Mouse (Mus musculus): ENCODE measurements around the gene Zfp292. TPM values are rescaled to one million over a fixed set of nuclear protein-coding genes. Genes with fewer than 3 reads are reported as not detected.
"Not testable (repeated sequence)": the region's sequence is repeated elsewhere in the genome, so short reads cannot be mapped to it uniquely, and the experiment has no call there.

Zfp292 gene
- total RNA-seq (2021) = 10 to 100 TPM; 23.8 to 26.0 TPM

DNA sequence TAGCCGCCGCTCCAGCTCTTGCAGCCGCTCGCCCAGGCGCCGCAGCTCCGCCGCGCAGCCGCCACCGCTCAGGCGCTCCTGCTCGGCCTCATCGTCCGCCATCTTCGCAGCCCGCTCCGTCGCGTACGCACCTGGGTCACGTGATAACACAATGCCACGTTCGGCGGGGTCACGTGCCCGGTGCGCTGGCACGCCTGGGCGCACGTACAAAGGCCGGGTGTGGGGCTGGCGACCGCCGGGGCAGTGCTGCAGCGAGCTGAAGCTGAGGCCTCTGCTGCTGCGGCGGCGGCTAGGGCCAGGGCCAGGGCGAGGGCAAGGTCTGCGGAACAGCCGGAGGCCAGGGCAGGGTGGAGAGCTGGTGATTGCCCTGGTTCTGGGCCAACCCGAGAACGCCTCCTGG is at the start of gene Zfp292:
Gene Zfp292 (minus strand): TSS at position 143 of the 400 bp plus-strand sequence.
- peak; percentile 87 to 93 for DNase-seq (ENCODE audit: extremely low spot score in 1 of 2, low spot score in 1 of 2)

DNA sequence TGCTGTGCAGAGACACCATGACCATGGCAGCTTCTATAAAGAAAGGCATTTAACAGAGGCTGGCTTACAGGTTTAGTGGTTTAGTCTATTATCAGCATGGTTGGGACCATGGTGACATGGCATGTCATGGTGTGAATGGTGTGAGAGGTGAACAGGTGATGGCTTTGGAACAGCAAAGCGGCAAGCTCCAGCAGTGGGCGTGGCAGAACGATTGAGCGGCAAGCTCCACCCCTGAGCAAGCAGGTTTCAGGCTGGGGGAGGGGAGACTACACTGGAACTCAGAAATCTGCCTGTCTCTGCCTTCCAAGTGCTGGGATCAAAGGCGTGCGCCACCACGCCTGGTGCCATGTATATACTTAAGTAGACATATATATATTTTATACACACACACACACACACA is 45.6 kb upstream of the Zfp292 start:
- DNase-seq (ENCODE audit: extremely low spot score in 1 of 2, low spot score in 1 of 2) = not testable (repeated sequence)

DNA sequence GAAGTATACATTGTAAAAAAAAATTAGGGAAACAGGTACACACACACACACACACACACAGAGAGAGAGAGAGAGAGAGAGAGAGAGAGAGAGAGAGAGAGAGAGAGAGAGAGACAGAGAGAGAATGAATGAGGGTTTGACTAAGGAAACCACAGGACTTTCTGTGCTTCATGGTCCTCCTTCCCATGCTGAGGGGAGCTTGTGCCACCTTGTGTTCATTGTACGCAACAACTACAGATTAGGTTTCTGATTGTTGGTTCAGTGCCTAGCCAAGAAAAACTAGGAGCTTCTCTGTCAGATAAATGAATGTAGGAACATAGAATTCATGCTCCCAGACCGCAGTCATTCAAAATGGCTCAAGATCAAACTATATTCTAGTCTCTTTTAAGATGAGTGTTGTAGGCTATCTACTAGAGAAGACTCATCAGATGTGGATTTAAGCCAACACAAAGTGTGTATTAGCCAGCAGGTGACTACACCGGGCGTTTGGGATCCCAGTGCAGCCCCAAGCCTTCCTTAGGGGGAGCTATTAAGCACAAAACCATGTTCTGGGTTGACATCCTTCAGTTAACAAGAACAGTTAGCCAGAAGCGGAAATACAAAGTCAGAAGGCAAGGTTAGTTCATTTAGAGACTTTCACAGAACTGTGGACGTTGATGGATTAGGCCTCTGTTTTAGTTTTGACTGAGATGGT is 39.6 kb upstream of the Zfp292 start:
- peak in 1 of 2 experiments; percentile 23 for DNase-seq (ENCODE audit: extremely low spot score in 1 of 2, low spot score in 1 of 2)

DNA sequence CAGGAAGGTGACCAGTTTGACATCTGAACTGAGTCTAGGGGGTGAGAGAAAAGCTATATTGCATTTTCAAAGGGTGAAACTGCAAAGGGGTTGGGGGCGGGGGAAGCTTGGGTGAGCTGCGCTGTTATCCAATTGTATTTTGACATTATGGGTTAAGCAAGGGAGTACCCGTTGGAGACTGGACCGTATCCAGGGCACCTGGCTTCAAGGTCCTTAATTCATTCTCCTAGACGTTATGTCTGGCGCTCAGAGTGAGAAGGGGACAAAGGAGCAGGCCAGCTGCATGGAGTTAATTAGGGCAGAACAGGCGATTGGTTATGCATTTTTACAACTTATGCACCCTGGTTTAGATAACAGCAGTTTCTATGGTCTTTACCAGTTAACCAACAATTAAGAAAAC is 34.6 kb upstream of the Zfp292 start:
- no peak for DNase-seq (ENCODE audit: extremely low spot score in 1 of 2, low spot score in 1 of 2)

DNA sequence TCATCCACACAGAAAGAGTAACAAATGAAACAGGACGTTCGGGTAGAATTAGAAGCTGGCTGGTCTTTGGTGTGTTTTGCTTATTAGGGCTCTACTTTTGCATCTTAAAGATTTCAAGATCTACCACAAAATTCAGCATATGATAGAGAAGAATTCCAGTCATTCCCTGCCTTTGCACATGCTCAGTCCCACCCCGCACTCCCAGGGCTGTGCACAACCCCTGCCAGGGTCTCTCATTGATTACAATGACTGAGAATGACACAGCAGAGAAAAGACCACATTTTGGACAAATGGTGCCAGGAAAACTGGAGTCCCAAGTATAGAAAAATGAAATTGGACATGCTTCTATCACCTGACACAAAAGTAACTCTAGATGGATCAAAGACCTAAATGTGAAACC is 29.4 kb upstream of the Zfp292 start:
- DNase-seq (ENCODE audit: extremely low spot score in 1 of 2, low spot score in 1 of 2) = no peak

DNA sequence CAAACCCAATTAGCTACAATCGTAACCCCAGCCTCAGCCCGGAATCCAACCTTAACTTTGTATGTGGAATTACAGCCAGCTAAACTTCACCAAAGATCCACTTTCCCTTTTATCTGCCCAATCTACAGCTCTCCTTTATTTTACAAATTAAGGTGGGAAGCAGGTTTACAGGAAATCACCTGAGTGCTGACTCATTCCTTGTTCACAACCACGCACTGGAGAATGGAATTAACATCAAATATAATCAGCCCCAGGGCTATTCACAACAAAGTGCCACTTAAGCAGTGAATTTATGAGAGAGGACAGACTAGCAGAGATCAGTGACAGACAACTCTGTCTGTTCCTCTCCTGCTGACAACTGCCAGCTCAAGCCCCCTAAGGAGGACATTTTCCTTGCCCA is 28.6 kb upstream of the Zfp292 start:
- no peak for DNase-seq (ENCODE audit: extremely low spot score in 1 of 2, low spot score in 1 of 2)

DNA sequence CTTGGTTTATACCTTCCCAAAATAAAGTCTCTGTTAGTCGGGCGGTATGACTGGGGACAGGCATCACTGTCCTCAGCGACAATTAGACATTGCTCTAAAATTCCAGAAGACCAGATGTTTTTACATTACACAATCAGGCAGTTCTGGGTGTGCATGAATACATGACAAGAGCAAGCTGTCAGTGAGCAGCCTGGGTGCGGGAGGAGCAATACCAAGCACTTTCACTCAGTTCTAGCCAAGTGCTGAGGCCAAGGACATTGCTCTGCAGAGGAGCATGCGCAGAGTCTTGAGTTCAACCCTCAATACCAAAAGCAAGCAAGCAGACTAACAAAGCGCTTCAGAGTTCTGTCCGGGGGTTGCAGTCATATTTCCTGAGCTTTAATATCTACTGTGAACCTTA is 25.4 kb upstream of the Zfp292 start:
- DNase-seq (ENCODE audit: extremely low spot score in 1 of 2, low spot score in 1 of 2) = no peak

DNA sequence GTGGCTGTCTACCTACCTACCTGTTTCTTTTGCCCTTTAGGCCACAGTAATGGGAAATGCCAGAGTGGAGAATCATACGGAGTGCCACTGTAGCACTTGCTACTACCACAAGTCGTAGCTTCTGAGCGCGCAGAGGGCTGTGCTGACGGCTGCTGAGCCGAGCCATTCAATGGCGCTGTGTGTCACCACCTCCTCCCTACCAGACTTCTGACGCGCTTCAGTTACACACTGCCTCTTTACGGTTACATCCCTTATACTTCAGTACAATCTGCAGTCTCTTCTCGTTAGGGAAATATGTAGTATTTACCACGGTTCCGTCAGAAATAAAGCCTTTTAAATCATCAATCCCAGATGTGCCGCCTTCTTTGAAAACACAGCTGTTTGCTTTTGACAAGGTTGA is 24.3 kb upstream of the Zfp292 start:
- DNase-seq (ENCODE audit: extremely low spot score in 1 of 2, low spot score in 1 of 2) = no peak

DNA sequence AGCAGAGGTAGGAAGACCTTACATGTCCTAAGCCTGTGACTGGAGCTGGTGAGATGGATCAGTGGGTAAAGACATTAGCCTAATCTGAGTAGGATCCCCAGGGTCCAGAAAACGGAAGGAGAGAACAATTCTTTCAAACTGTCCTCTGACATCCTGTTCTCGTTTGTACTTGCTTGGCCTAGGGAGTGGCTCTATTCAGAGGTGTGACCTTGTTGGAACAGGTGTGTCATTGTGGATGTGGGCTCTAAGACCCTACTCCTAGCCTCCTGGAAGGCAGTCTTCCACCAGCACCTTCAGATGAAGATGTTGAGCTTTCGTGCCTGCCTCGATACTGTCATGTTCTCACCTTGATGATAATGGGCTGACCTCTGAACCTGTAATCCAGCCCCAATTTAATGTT is 23.4 kb upstream of the Zfp292 start:
- DNase-seq (ENCODE audit: extremely low spot score in 1 of 2, low spot score in 1 of 2) = no peak

DNA sequence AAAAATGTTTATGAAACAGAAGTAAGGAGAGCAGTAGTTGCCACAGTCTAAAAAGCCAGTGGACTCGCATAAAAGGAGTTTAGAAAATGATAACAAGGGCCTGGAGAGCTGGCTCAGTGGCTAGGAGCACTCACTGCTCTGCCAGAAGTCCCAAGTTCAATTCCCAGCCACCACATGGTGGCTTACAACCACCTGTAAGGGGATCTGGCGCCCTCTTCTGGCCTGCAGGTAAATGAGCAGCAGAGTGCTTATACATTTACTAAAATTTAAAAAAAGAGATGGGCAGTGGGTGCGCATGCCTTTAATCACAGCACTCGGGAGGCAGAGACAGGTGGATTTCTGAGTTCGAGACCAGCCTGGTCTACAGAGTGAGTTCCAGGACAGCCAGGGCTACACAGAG is 22.6 kb upstream of the Zfp292 start:
- DNase-seq (ENCODE audit: extremely low spot score in 1 of 2, low spot score in 1 of 2) = no peak

DNA sequence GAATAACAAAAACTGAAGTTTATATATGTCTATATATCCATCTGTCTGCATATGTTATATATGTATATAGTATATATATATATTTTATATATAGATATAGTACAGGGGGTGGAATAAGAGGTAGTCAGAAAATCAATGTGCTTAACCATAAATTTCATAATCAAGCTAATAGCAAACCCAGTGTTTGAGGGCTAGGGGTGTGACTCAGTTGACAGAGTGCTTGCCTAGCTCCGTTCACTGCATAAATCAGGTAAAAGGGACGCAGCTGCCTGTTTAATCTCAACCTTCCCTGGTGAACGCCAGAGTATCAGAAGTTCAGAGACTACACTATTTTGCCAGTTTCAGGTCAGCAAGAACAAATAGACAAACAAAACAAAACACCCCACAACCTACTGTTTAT is 18.8 kb upstream of the Zfp292 start:
- not testable (repeated sequence) for DNase-seq (ENCODE audit: extremely low spot score in 1 of 2, low spot score in 1 of 2)

DNA sequence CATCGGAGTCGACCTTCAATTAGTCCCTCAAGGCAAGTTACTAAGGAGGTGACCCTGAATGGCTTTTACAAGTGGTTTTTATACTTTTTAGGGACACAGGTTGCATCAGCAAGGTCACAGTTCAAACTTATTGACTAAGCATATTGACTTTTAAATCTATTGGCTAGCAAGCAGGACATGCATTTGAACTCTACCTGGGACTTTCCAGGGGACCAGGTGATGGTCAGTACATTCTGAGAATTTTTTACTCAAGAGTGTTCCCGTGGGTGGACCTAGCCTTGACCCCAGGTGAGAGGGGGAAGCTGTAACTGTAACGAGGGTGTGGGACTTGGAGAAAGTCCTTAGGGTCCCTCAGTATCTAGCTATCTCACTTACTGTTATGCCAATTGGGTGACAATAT is 18.4 kb upstream of the Zfp292 start:
- no peak for DNase-seq (ENCODE audit: extremely low spot score in 1 of 2, low spot score in 1 of 2)

DNA sequence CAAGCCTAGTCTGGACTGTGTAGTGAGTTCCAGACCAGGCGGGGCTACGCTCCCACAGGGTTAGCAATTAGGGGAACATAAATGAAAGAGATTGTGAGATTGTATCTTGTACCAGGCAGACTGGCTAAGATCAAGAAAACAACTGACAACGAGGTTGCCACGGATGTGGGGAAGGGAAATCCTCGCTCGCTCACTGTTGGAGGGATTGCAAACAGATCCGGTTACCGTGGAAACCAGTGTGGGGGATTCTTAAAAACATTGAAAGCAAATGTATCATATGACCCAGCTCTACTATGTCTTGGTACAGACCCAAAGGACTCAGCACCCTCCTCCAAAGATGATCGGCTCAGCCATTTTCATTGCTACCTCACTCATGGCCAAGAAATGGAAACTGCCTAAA is 17.4 kb upstream of the Zfp292 start:
- peak in 1 of 2 experiments; percentile 12 for DNase-seq (ENCODE audit: extremely low spot score in 1 of 2, low spot score in 1 of 2)

DNA sequence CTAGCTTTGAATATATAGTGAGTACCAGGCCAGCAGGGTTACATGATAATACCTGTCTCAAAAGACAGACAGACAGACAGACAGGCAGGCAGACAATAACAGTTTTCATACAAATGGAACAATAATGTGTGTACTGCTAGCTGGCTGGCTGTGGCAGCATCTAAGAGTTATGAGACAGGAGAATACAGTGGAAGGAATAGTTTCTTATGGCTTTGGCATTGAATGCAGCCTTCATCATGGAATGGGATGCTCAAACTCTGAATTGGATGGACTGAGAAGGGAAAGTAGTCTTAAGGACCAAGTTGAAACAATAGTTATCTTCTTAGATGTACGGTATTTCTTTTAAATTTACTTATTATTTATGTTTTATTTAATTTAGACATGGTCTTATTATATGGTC is 16.6 kb upstream of the Zfp292 start:
- DNase-seq (ENCODE audit: extremely low spot score in 1 of 2, low spot score in 1 of 2) = no peak

DNA sequence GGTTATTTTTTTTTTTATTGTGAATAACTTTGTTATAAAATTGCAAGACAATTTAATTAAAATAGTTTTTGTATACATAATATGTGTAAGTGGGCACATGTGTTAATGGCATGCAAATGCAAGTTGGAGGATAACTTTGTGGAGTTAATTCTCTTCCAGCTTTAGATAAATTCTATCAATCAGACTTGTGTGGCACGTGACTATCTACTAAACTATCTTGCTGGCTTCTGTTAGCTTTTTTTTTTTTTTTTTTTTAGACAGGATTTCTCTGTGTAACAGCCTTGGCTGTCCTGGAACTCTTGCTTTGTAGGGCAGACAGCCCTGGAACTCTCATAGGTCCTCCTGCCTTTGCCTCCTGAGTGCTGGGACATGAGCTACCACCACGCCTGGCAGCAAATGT is 15.7 kb upstream of the Zfp292 start:
- no peak for DNase-seq (ENCODE audit: extremely low spot score in 1 of 2, low spot score in 1 of 2)

DNA sequence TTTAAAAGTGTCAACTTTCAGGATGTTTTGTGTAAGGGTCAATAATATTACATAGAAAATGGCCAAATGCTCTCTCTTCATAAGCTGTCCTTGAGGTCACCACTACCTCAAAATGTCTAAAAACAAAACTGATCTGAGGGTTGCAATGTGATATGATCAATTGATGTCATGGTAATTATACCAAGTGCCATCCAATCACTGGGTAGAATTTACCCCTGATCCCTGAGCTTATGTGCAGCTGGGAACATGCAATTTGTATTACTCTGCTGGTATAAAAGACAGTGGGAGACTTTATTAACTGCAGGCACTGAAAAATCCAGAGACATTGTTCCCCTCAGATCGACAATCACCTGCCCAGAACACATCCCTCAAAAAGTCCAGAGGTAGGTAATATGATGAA is 10.7 kb upstream of the Zfp292 start, which contains the start of gene Cga:
Gene Cga (plus strand): TSS at position 301 of the 400 bp plus-strand sequence.
- DNase-seq (ENCODE audit: extremely low spot score in 1 of 2, low spot score in 1 of 2) = no peak

DNA sequence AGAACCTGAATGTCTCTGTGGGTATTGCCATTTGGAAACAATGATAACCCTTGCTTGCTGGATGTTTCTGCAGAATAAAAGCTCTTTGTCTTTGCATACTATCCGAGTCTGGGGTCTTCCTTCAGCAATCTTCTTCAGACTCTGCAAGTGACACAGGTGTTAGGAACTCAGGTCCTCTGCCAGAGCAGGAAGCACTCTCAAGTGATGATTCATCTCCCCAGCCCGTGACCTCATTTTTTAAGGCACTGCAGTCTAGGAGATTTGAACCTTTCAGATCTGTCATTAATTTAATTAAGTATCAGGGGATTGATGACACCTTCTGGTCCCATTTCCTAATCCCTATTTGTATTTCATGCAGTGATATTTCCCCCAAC is 7.0 kb upstream of the Zfp292 start:
- no peak for DNase-seq (ENCODE audit: extremely low spot score in 1 of 2, low spot score in 1 of 2)

DNA sequence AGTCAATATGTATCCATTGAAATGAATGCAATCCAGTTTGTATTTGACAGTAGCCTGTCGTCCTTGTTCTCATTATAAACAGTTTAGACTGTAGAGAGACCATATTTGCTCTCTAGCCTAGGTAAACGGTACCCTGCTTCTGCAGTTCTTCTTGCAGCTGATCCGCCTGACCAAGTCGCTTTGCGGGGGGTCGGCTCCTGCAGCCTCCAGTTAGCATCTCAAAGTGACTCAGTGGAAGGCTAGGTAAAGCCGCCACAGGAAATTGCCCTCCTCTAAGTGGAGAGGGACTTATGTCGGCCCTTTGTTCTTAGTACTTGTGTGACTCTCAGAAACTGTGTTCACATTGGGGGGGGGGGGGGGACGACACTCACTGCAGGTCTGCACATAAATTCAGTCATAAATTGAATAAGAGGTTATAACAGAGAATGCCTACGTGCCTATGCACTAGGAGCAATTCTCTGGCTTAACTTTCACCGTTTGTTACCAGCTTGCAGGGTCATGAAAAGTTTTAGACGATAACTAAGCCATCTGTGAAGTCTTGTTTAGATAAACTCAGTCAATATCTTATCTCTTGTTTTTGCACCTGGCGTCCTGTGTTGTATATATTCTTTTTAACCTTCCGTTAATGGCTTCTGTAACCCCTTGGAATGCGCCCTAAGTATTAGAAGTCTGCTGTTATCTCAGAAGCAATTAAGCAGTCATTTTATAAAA is 6.5 kb upstream of the Zfp292 start:
- no peak for DNase-seq (ENCODE audit: extremely low spot score in 1 of 2, low spot score in 1 of 2)

DNA sequence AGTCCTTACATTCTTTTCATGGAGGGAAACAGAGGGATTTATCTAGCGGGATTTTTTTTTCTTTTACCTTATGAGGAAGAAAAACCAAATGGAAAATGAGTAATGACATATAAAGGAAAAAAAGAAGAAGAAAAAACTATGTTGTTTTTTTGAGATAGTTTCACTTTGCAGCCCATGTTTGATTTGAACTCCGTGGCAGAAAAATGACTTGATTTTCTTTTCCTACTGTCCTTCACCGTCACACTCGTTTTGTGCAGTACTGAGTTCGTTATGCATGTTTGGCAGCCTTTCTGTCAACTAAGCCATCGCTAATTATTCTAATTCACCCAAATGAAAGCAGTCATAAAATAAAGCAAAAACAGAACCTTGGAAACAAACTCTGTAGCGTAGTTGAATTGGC is 4.5 kb upstream of the Zfp292 start:
- no peak for DNase-seq (ENCODE audit: extremely low spot score in 1 of 2, low spot score in 1 of 2)

DNA sequence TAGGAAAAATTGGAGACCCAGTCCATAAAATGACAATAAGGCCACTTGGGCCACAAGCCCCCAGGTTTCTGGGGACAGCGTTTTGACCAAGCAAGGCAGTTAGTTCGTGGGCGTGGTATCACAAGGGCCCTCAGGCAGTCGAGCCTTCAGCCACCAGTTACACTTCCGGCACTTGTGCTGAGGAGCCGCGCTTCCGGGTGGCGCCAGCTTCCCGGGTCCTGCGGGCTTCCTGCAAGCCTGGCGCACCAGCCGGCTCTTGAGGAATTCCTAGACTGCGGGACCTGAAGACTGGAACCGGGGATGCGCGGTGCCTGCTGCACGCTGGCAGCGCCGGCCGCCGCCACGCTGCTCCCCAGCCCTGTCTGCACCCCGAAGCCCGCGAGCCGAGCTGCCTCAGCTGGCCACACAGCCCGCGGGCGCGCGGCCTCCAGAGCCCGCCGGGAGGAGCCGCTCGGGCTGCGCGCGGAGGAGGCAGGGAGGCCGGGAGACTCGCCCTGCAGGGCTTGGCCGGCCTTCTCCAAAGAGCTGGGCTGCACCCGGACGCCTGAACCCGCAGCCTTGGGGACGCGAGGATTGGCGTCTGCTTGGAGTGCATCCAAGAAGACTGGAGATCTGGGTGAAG is 3.8 kb upstream of the Zfp292 start:
- DNase-seq (ENCODE audit: extremely low spot score in 1 of 2, low spot score in 1 of 2) = peak; percentile 57 to 59

DNA sequence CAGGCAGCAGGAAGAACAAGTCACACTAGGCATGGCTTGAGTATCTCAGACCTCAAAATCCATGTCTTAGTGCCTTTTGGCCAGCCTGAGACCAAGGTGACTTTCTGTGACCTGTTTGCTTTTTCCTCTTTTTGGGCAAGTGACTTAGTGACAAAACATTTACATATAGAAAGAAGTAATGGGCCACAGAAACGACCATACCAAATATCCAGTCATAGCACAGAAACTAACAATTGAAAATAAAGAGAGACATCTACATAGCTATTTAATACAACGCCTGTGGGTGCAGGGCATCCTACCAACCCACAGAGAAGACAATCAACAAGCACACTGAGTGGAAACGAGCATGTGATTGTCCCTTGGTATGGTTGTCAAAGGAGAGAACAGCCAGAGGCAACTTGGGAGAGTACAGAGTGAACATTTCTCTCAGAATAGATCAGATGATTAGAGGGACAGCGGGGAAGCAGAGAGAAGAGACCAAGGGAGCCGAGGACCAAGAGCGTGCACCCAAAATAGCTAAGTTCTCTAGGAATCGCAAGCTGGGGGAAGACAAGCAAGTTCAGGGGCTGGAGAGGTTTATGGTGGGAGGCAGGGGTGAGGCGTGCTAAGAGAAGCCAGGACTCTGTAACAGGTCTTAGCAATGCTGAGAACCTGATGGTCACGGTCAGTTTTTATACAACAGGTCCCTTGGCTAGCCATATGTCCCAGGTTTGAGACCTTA is 3.0 kb upstream of the Zfp292 start:
- DNase-seq (ENCODE audit: extremely low spot score in 1 of 2, low spot score in 1 of 2) = no peak

All from layer of hippocampus, postnatal 25 days (tissue).